Mouse (Mus musculus) lung, postnatal 0 days (tissue): ENCODE results near the gene Hspe1. TPM values are rescaled to one million over a fixed set of nuclear protein-coding genes. Genes with fewer than 3 reads are reported as not detected.
"Not testable (repeated sequence)": the region's sequence is repeated elsewhere in the genome, so short reads cannot be mapped to it uniquely, and the experiment has no call there.

ENCODE experiments used
- ATAC-seq: fragments of 200-750 bp; cut with Nextera tagmentation; 2 replicates; pipeline ENCODE4 v1.8.0; 2017; ENCODE audit warnings: moderate library complexity
- DNase-seq: peaks from one replicate; pipeline ENCODE4 v3.0.0-alpha.2; 2016; ENCODE audit warnings: low spot score
- H3K27ac ChIP-seq: fragments of 300-500 bp; sonication (generic); 2 replicates; pipeline ENCODE4 v1.5.1; 2014; ENCODE audit warnings: antibody characterized with exemption, mild to moderate bottlenecking, low read length, mixed read lengths
- H3K27me3 ChIP-seq: fragments of 300-500 bp; sonication (generic); replicated peaks from 2 replicates; pipeline ENCODE4 v1.6.1; 2014; ENCODE audit warnings: low read length, mixed read lengths; ENCODE audit not compliant: insufficient read depth
- H3K36me3 ChIP-seq: fragments of 300-500 bp; sonication (generic); 2 replicates; pipeline ENCODE4 v1.6.1; 2014; ENCODE audit warnings: low read length, mixed read lengths; ENCODE audit not compliant: insufficient read depth
- H3K4me1 ChIP-seq: fragments of 300-500 bp; sonication (generic); 2 replicates; pipeline ENCODE4 v1.6.1; 2014; ENCODE audit warnings: antibody characterized with exemption, low read depth, low read length, mixed read lengths; ENCODE audit not compliant: insufficient read depth
- H3K4me2 ChIP-seq: fragments of 300-500 bp; sonication (generic); replicated peaks from 2 replicates; pipeline ENCODE4 v1.6.1; 2014; ENCODE audit warnings: low read depth, mild to moderate bottlenecking, low read length, moderate library complexity, mixed read lengths
- H3K4me3 ChIP-seq: fragments of 300-500 bp; sonication (generic); 2 replicates; pipeline ENCODE4 v1.5.1; 2014; ENCODE audit warnings: low read depth, low read length
- H3K9ac ChIP-seq: fragments of 300-500 bp; sonication (generic); replicated peaks from 2 replicates; pipeline ENCODE4 v1.6.1; 2014; ENCODE audit warnings: low read depth, mild to moderate bottlenecking
- H3K9me3 ChIP-seq: fragments of 300-500 bp; sonication (generic); 2 replicates; pipeline ENCODE4 v1.6.1; 2016; ENCODE audit warnings: low read length, mixed read lengths
- CTCF ChIP-seq: IDR thresholded peaks from 2 replicates; pipeline ENCODE4 v1.5.1; 2016; ENCODE audit warnings: antibody characterized with exemption, mild to moderate bottlenecking
- EP300 ChIP-seq: IDR thresholded peaks from 2 replicates; pipeline ENCODE4 v1.6.1; 2016; ENCODE audit warnings: antibody characterized with exemption, mild to moderate bottlenecking, control low read depth
- WGBS: fragments of 180-500 bp; shearing (Covaris S2); extraction: QIAGEN DNeasy Blood & Tissue Kit; methylation state at CpG from one replicate; pipeline ENCODE4 v1.1.7; 2014; 5-methylcytosine and 5-hydroxymethylcytosine counted together
- polyA plus RNA-seq: library from polyadenylated mRNA; unstranded; fragments of >200 nt; fragmentation: Nextera tagmentation; extraction: Ambion mirVana; gene quantifications from 2 replicates; pipeline ENCODE4 v1.2.1, GENCODE M21; 2015

Hspe1 gene
- polyA plus RNA-seq, 1 experiment from 2014 or later = 115 TPM

DNA sequence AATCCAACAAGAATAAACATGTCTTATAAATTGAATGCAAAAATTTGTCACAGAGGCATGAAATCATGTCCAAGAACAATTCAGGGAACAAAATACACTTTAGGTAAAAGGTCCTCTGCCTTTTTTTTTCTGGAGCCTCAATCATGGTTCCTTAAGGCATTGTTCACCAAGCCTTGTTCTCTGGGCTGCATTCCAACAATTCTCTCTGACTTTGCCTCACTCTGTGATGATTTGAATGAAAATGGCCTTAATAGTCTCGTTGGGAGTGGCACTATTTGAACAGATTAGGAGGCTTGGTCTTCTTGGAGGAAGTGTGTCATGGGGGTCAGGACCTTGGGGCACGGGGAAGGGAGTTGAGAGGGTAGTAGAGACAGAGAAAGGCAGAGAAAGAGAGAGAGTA lies 20.5 kb downstream of the Hspe1 start:
- DNase-seq = no peak
- Histone ChIP-seq H3K9ac (no peak overlapping the region), H3K36me3 (no peaks in the 10 kb centered on the region), H3K4me3 (no peak overlapping the region), H3K27ac (no peak overlapping the region), H3K4me2 (no peak overlapping the region), H3K27me3 (no peaks in the 10 kb centered on the region), H3K4me1 (no peaks in the 10 kb centered on the region), H3K9me3 (no peaks in the 10 kb centered on the region)
- WGBS = 29% methylated on average over 2 of the region's 2 CpGs
- TF ChIP-seq EP300 (no peak), CTCF (no peak)
- ATAC-seq = no peak

DNA sequence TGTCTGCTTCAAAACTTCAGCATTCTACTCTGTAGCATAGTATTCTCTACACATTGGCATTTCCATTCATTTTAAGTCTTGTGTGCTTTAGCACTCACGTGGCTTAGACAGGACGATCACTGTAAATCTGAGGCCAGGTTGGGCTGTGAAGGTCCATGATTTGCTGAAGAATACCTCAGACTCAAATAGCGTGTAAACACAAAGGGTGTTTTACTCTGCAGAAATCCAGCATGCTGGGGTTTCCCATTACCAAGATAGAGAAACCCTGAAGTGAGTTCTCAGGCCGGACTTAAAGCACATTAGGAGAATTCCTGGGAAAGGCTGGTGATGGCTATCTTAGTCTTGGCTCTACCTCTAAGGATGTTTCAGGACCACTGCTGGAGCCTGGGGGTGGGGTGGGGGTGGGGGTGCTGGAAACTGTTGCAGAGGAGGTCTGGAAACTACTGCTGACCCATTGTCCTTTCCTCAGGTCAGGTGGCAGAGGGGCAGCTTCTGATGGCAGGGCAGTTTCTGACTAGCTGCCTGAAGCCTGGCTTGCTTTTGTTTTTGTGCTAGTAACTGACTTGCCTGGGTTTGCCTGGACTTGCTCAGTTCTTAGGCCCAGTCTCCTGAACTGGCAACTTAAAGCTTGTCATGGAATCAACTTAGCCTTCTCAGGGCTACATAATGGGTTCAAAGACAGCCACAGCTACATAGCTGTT lies 21.3 kb downstream of the Hspe1 start:
- 91% methylated on average over 4 of the region's 4 CpGs for WGBS
- ATAC-seq (no peak), DNase-seq (no peak)

DNA sequence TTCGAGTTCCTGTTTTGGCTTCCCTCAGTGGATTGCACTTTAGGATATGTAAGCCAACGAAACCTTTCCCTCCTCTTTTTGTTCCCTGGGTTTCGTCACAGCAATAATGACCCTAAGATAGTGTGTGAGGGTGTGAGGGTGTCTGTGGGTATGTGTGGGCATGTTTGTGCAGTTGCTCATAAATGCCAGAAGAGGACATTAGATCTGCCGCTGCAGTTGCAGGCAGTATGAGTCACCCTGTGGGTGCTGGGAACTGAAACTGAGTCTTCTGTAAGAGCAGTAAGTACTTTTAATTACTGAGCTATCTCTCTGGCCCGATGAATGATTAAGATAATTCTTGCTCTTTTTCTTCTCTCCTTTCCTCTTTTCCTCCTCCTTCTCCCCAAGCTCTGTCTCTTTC lies 35.1 kb downstream of the Hspe1 start:
- DNase-seq = no peak
- Histone ChIP-seq H3K27me3 (no peaks in the 10 kb centered on the region), H3K36me3 (no peaks in the 10 kb centered on the region), H3K4me2 (no peak overlapping the region), H3K27ac (no peak overlapping the region), H3K4me1 (no peaks in the 10 kb centered on the region), H3K9ac (no peak overlapping the region), H3K9me3 (no peaks in the 10 kb centered on the region), H3K4me3 (no peak overlapping the region)
- no peak for TF ChIP-seq CTCF
- no peak for TF ChIP-seq EP300
- 86% methylated on average over 5 of the region's 5 CpGs for WGBS
- no peak for ATAC-seq

More for the DNA sequence above, 21.3 kb downstream of the Hspe1 start:
- Histone ChIP-seq H3K36me3 (no peaks in the 10 kb centered on the region), H3K27me3 (no peaks in the 10 kb centered on the region), H3K4me2 (no peak overlapping the region), H3K9me3 (no peaks in the 10 kb centered on the region), H3K27ac (no peak overlapping the region), H3K4me1 (no peaks in the 10 kb centered on the region), H3K4me3 (no peak overlapping the region), H3K9ac (no peak overlapping the region)
- TF ChIP-seq EP300 = no peak
- TF ChIP-seq CTCF = no peak

DNA sequence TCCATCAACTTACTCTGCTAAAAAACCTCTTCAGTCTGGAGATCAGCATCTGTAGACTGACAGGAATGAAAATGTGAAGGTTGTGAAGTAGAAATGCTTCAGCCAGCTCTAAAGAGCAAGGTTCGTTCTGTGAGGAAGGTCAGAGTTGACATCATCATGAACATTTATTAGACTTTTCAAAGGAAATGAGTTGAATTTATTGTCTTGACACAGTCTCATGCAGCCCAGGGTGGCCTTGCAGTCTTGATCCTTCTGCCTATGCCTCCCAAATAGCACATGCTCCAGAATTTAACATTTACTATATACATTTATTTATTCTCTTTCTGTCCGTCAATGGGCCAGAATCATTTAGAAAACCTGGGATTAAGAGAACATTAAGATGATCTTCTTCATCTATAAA lies 35.6 kb downstream of the Hspe1 start:
- no peaks in the 10 kb centered on the region for H3K4me1 ChIP-seq
- ATAC-seq (no peak), DNase-seq (no peak)
- H3K9me3 ChIP-seq = no peaks in the 10 kb centered on the region
- TF ChIP-seq CTCF (no peak), EP300 (no peak)
- no peak overlapping the region for H3K27ac ChIP-seq
- no peak overlapping the region for H3K4me3 ChIP-seq
- 73% methylated on average over 2 of the region's 2 CpGs for WGBS
- H3K9ac ChIP-seq = no peak overlapping the region
- no peak overlapping the region for H3K4me2 ChIP-seq
- H3K27me3 ChIP-seq = no peaks in the 10 kb centered on the region
- H3K36me3 ChIP-seq = no peaks in the 10 kb centered on the region

DNA sequence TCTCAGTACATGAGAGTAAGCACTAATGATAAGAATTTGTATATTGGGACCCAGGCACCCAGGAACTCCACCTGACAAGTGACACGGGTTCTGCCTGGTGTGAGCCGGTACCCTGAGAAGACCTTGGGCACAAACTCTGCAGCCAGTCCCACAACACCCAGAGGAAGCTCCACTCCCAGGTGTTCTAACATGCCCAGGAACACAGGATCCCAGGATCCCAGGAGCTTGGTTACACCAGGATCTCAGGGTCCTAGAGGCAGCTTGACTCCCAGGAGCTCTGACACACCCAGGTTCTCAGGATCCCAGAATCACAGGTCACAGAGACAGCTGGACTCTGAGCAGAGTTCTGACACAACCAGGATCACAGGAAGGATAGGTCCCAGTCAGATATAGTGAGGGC lies 36.2 kb downstream of the Hspe1 start:
- not testable (repeated sequence) for H3K9ac ChIP-seq, DNase-seq, H3K4me3 ChIP-seq, H3K4me2 ChIP-seq, H3K27ac ChIP-seq, ATAC-seq, H3K9me3 ChIP-seq, H3K4me1 ChIP-seq, H3K36me3 ChIP-seq, H3K27me3 ChIP-seq
- 98% methylated on average over 2 of the region's 2 CpGs for whole genome bisulfite sequencing

DNA sequence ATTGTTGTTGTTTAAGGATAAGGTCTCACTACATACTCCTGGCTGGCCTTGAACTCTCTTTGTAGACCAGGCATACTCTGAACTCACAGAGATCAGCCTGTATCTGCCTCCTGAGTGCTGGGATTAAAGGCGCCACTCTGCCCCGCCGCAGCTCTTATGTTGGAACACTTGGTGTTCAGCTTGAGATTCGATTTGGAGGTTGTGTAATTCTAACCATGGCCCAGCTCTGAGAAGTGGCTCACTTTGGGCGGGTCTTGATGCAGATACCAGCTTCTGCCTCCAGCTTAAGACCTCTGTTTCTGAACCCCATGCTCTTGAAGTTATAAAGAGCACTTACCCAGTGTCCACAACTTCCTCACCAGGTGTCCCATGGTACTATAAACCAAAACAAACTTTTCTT lies 41.8 kb downstream of the Hspe1 start:
- H3K4me3 ChIP-seq = no peak overlapping the region
- no peaks in the 10 kb centered on the region for H3K27me3 ChIP-seq
- H3K36me3 ChIP-seq = no peaks in the 10 kb centered on the region
- H3K4me2 ChIP-seq = no peak overlapping the region
- TF ChIP-seq EP300 (no peak), CTCF (no peak)
- no peaks in the 10 kb centered on the region for H3K9me3 ChIP-seq
- H3K4me1 ChIP-seq = peaks cover 11% of the 10 kb centered on the region; the same call in 1 of the 2 replicates
- no peak overlapping the region for H3K27ac ChIP-seq
- DNase-seq (no peak), ATAC-seq (no peak)
- 85% methylated on average over 5 of the region's 5 CpGs for WGBS
- no peak overlapping the region for H3K9ac ChIP-seq
